Mouse (Mus musculus) megakaryocyte progenitor cell, adult 5-6 weeks (primary cell): ENCODE data around the gene Klra6. TPM values are rescaled to one million over a fixed set of nuclear protein-coding genes. Genes with fewer than 3 reads are reported as not detected.
"Not testable (repeated sequence)": the region's sequence is repeated elsewhere in the genome, so short reads cannot be mapped to it uniquely, and the experiment has no call there.

Experiments used
- ATAC-seq: replicated peaks from 2 replicates; pipeline ENCODE4 v1.8.0; 2016; ENCODE audit warnings: mild to moderate bottlenecking, moderate TSS enrichment, inconsistent platforms; ENCODE audit not compliant: poor library complexity
- total RNA-seq, 2 experiments: library from RNA; stranded (forward) in 1 of 2; stranded (reverse) in 1 of 2; fragments of 157-497, 149-512 nt in 1 of 2; fragments of 200-1000 nt in 1 of 2; gene quantifications; 2 replicates each; pipeline versions ENCODE4 v1.2.3 to v1.2.4; 2015 to 2017

Klra6 gene
- total RNA-seq (2015) (not detected in 2 replicates), total RNA-seq (2017) (not detected in 2 replicates)

GRCm38 (mm10) chr6:130026854-130027253, at the start of gene Klra6:
Gene Klra6 (minus strand): TSS chr6:130026954.
- ATAC-seq: no peak

DNA sequence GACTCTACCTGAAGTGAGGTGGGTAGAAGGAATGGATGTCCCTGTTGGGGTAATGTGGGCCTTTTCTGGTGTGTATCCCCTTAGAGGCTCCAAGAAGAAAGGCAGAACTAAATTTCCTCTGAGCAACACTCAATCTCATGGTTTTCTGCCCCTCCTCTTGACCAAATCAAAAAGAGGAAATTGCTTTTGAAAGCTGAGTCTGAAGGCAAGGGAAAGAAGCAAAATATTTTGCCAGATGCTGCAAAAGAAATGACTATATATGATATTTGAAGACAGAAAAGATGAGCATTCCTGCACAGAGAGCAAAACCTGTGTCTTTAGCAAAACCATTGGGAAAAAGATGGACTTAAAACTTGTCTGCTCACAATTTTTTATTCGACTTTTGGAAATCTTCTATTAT, 40.4 kb upstream of the Klra6 start, which contains the start of gene Klra4:
Gene Klra4 (minus strand): TSS at position 101 of the 400 bp plus-strand sequence.
- not testable (repeated sequence) for ATAC-seq

- ATAC-seq: no peak
Observed at GRCm38 (mm10) chr6:130065196-130065595, 38.4 kb upstream of the Klra6 start.

DNA sequence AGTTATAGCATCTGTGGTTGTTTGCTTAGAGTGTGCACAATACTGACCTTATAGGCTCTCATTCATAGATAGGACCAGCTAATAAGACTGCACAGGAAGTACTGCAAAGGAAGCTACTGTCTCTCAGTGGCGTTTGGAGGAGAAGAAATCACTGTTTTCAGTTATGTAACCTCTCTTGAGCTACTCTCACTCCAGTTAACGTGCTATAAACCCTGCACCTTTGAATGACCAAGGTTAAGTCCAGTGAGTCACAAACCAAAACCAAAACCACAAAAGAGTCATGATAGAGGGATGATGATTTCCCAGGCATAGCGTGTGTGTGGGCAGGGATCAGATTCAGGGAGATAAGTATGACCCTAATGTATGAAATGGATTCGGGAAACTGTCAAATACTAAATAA, 8.4 kb upstream of the Klra6 start:
- ATAC-seq: not testable (repeated sequence)

DNA sequence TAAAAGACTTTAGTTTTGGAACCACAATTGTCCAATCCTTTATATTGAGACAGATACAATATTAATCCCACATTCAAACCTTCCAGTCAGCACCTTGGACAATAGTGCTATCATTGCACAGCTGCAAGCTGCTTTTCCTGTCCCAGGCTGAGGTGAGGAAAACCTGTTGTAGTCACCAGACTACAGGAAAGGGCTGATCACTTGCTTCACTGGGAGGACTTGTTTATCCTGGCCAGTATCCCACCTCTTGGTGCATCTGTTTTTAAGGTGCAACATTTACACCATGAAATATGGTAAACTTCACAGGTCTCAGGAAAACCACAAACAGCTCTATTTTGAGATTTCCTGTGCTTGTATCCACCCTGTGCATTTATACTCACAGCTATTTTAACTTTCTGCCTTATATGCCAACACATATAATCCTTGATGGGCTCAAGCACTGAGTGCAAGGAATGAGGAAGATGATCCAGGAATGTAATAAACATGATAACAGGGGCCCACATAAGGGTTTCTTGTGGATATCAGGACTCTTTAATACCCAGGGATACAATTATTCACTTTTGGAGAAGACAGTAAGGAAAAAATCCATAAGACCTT, 4.8 kb upstream of the Klra6 start:
- ATAC-seq: peak; percentile 63

Other genes with a start within 250 kb of the Klra6 start
- gene Gm156, start 242.7 kb downstream of the Klra6 start, total RNA-seq (2015): not detected in 2 replicates
- gene Gm156, start 242.7 kb downstream of the Klra6 start, total RNA-seq (2017): not detected in 2 replicates
- gene Gm17631, start 164.3 kb downstream of the Klra6 start, total RNA-seq (2015): not detected in 2 replicates
- not detected in 2 replicates for gene Gm17631, start 164.3 kb downstream of the Klra6 start, total RNA-seq (2017)
- 0.20 and 0.66 TPM in 2 replicates for gene Klra17, start 150.3 kb downstream of the Klra6 start, total RNA-seq (2015)
- 0.44 and 0.54 TPM in 2 replicates for gene Klra17, start 150.3 kb downstream of the Klra6 start, total RNA-seq (2017)
- gene Klra5, start 109.3 kb downstream of the Klra6 start, total RNA-seq (2015): not detected in 2 replicates
- not detected in 2 replicates for gene Klra5, start 109.3 kb downstream of the Klra6 start, total RNA-seq (2017)
- not detected in 2 replicates for gene Klra4, start 40.3 kb upstream of the Klra6 start, total RNA-seq (2015)
- not detected in 2 replicates for gene Klra4, start 40.3 kb upstream of the Klra6 start, total RNA-seq (2017)
- gene Klra8, start 102.9 kb upstream of the Klra6 start, total RNA-seq (2015): 1.2 TPM in 1 of 2 replicates, not detected in the other
- gene Klra8, start 102.9 kb upstream of the Klra6 start, total RNA-seq (2017): not detected in 2 replicates
- gene Klra9, start 166.2 kb upstream of the Klra6 start, total RNA-seq (2015): 0.17 TPM in 1 of 2 replicates, not detected in the other
- not detected in 2 replicates for gene Klra9, start 166.2 kb upstream of the Klra6 start, total RNA-seq (2017)
- 0.30 and 0.90 TPM in 2 replicates for gene Klra7, start 206.4 kb upstream of the Klra6 start, total RNA-seq (2015)
- gene Klra7, start 206.4 kb upstream of the Klra6 start, total RNA-seq (2017): 0.37 TPM in 1 of 2 replicates, not detected in the other